Mouse (Mus musculus) cerebellum, adult 2 months (tissue): ENCODE measurements at regions not wholly inside any gene's neighbourhood (a gene's known extent, or its start where the extent isn't known, plus 50 kb on each side); places are given as distances from the start of the nearest gene placed in this dataset.

ENCODE experiments used
- DNase-seq, 2 experiments: peaks; one replicate each; pipeline ENCODE4 v3.0.0; 2021
- H3K27ac ChIP-seq: fragments of 200-500 bp; 2 replicates; pipeline ENCODE4 v1.5.1; 2012; ENCODE audit warnings: low read length, control low read depth, inconsistent platforms; ENCODE audit not compliant: insufficient read depth
- H3K27me3 ChIP-seq: fragments of 200-500 bp; 2 replicates; pipeline ENCODE4 v1.6.1; 2012; ENCODE audit warnings: inconsistent platforms, mild to moderate bottlenecking, low read length, moderate library complexity; ENCODE audit not compliant: control insufficient read depth, insufficient read depth
- H3K4me1 ChIP-seq: fragments of 200-500 bp; 2 replicates; pipeline ENCODE4 v1.6.1; 2011; ENCODE audit warnings: low read length; ENCODE audit not compliant: control insufficient read depth, insufficient read depth
- H3K4me3 ChIP-seq: fragments of 200-500 bp; replicated peaks from 2 replicates; pipeline ENCODE3; 2011; ENCODE audit warnings: mild to moderate bottlenecking, low read depth, low read length, control low read depth; ENCODE audit not compliant: insufficient read depth
- CTCF ChIP-seq: fragments of 200-500 bp; IDR thresholded peaks from 2 replicates; pipeline ENCODE4 v1.5.1; 2011; ENCODE audit warnings: low read depth, mild to moderate bottlenecking, control low read depth, low read length, moderate library complexity, borderline replicate concordance; ENCODE audit not compliant: insufficient read depth
- POLR2A ChIP-seq: fragments of 200-500 bp; IDR thresholded peaks from 2 replicates; pipeline ENCODE4 v1.6.1; 2011; ENCODE audit warnings: low read length, control low read depth, borderline replicate concordance; ENCODE audit not compliant: insufficient read depth
- WGBS: fragments of 180-500 bp; shearing (Covaris S2); methylation state at CpG from one replicate; pipeline ENCODE4 v1.1.7; 2018; 5-methylcytosine and 5-hydroxymethylcytosine counted together

GRCm38 (mm10) chr5:119591271-119591670, 79.2 kb upstream of the Tbx3 start:
- no peak for DNase-seq
- TF ChIP-seq POLR2A (no peak), CTCF (no peak)
- 80% methylated on average over 5 of the region's 5 CpGs for WGBS
- H3K4me3 ChIP-seq, result no peak overlapping the region
- no peaks in the 10 kb centered on the region for H3K4me1 ChIP-seq
- H3K27me3 ChIP-seq, result no peaks in the 10 kb centered on the region
- no peak overlapping the region for H3K27ac ChIP-seq

- Histone ChIP-seq H3K27me3 (no peaks in the 10 kb centered on the region), H3K4me1 (no peaks in the 10 kb centered on the region), H3K4me3 (no peak overlapping the region), H3K27ac (no peak overlapping the region)
- TF ChIP-seq POLR2A (no peak), CTCF (no peak)
- WGBS, result 74% methylated on average over 10 of the region's 10 CpGs
- no peak for DNase-seq
These were observed 77.6 kb upstream of the Tbx3 start for GRCm38 (mm10) chr5:119592891-119593290.

GRCm38 (mm10) chr5:119594541-119594940, 75.9 kb upstream of the Tbx3 start:
- no peaks in the 10 kb centered on the region for H3K27me3 ChIP-seq
- no peak for TF ChIP-seq POLR2A
- TF ChIP-seq CTCF, result no peak
- H3K27ac ChIP-seq, result no peak overlapping the region
- 87% methylated on average over 8 of the region's 8 CpGs for WGBS
- no peak for DNase-seq
- H3K4me3 ChIP-seq, result no peak overlapping the region
- no peaks in the 10 kb centered on the region for H3K4me1 ChIP-seq

GRCm38 (mm10) chr5:119596295-119596993, 74.0 kb upstream of the Tbx3 start:
- no peaks in the 10 kb centered on the region for H3K27me3 ChIP-seq
- H3K4me1 ChIP-seq, result no peaks in the 10 kb centered on the region
- WGBS, result 92% methylated on average over 19 of the region's 19 CpGs
- no peak overlapping the region for H3K27ac ChIP-seq
- H3K4me3 ChIP-seq, result no peak overlapping the region
- TF ChIP-seq CTCF (no peak), POLR2A (no peak)
- DNase-seq, result no peak

- WGBS, result 85% methylated on average over 8 of the region's 8 CpGs
- Histone ChIP-seq H3K27me3 (no peaks in the 10 kb centered on the region), H3K4me1 (no peaks in the 10 kb centered on the region), H3K27ac (no peak overlapping the region), H3K4me3 (no peak overlapping the region)
- no peak for DNase-seq
- TF ChIP-seq POLR2A (no peak), CTCF (no peak)
These were observed 73.5 kb upstream of the Tbx3 start for GRCm38 (mm10) chr5:119596994-119597391.

GRCm38 (mm10) chr5:119597530-119597929, 72.9 kb upstream of the Tbx3 start:
- Histone ChIP-seq H3K4me1 (no peaks in the 10 kb centered on the region), H3K27me3 (no peaks in the 10 kb centered on the region), H3K27ac (no peak overlapping the region), H3K4me3 (no peak overlapping the region)
- WGBS, result 94% methylated on average over 3 of the region's 3 CpGs
- TF ChIP-seq CTCF (no peak), POLR2A (no peak)
- no peak for DNase-seq

GRCm38 (mm10) chr5:119598166-119598565, 72.3 kb upstream of the Tbx3 start:
- no peak overlapping the region for H3K4me3 ChIP-seq
- no peaks in the 10 kb centered on the region for H3K27me3 ChIP-seq
- no peak for TF ChIP-seq CTCF
- no peak for TF ChIP-seq POLR2A
- no peak overlapping the region for H3K27ac ChIP-seq
- no peak for DNase-seq
- 56% methylated on average over 10 of the region's 10 CpGs for WGBS
- H3K4me1 ChIP-seq, result no peaks in the 10 kb centered on the region

- Histone ChIP-seq H3K4me3 (no peak overlapping the region), H3K27ac (no peak overlapping the region), H3K27me3 (no peaks in the 10 kb centered on the region), H3K4me1 (no peaks in the 10 kb centered on the region)
- no peak for DNase-seq
- TF ChIP-seq CTCF, result no peak
- no peak for TF ChIP-seq POLR2A
- 95% methylated on average over 5 of the region's 5 CpGs for whole genome bisulfite sequencing
These were observed 69.1 kb upstream of the Tbx3 start for GRCm38 (mm10) chr5:119601390-119601789.
